In genomic region chr7:83584639-83585471, GRCm38 (mm10) we compare ENCODE assay signal across 8 mouse cellular contexts. TPM values are rescaled to one million over a fixed set of nuclear protein-coding genes. Genes with fewer than 3 reads are reported as not detected.
DNase-seq lines count a peak whose midpoint lies in the region; ATAC-seq and TF ChIP-seq lines count a peak whose summit lies in the region.

TSS of gene Tmc3 (plus strand) at chr7:83584927.

- no peaks in the 10 kb centered on the region for H3K27me3 ChIP-seq in hindbrain, postnatal 0 days (ENCODE audit: insufficient read depth, low read length)
- no peaks in the 10 kb centered on the region for H3K27me3 ChIP-seq in myocyte (ENCODE audit: control insufficient read depth, insufficient read depth, insufficient read length)

- H3K79me2 ChIP-seq in myocyte (ENCODE audit: control insufficient read depth, insufficient read depth): no peaks in the 10 kb centered on the region

- WGBS in hindbrain, postnatal 0 days: 31% methylated on average over 11 of the region's 11 CpGs

- H3K27ac ChIP-seq in hindbrain, postnatal 0 days: peak within 1 kb of the TSS; percentile 41; the same call in 1 of the 2 replicates

- H3K9me3 ChIP-seq in hindbrain, postnatal 0 days (ENCODE audit: low read length): no peaks in the 10 kb centered on the region

- no peak within 1 kb of the TSS for H3K4me3 ChIP-seq in hindbrain, postnatal 0 days (ENCODE audit: low read length)
- H3K4me3 ChIP-seq in myocyte: no peak within 1 kb of the TSS

- no peak for TF ChIP-seq CTCF in hindbrain, postnatal 0 days (IDR thresholded peaks at IDR 0.05; ENCODE audit: low read depth)

- no peak within 1 kb of the TSS for H3ac ChIP-seq in myocyte (ENCODE audit: control insufficient read depth, insufficient read length)

- 0 out of 2 replicates have a peak within 1 kb of the TSS, but pooled peaks have one; percentile 11 for H3K4me2 ChIP-seq in hindbrain, postnatal 0 days (ENCODE audit: low read depth, low read length)
- H3K4me2 ChIP-seq in myocyte (ENCODE audit: low read depth): peak within 1 kb of the TSS; percentile 30

- ATAC-seq in frontal cortex, adult (ENCODE audit: low TSS enrichment): peak; percentile 87
- peak; percentile 65 for ATAC-seq in hindbrain, postnatal 0 days

- no peak for TF ChIP-seq POLR2A in myocyte (IDR thresholded peaks at IDR 0.05; ENCODE audit: insufficient read length, low read depth)

- no peak within 1 kb of the TSS for H3K9ac ChIP-seq in hindbrain, postnatal 0 days (replicated peaks; ENCODE audit: low read length)

- no peak for DNase-seq in frontal cortex, postnatal 25 days (ENCODE audit: low spot score in 2 of 2)
- peak; percentile 3 for DNase-seq in c-Kit-positive CD71-positive TER-119-negative erythroid progenitor cells, embryonic 14.5 days (ENCODE audit: low read depth)
- peak; percentile 25 to 64 for DNase-seq in frontal cortex, adult 2 months (ENCODE audit: extremely low spot score in 1 of 2, low spot score in 1 of 2)
- peak; percentile 67 for DNase-seq in hindbrain, postnatal 0 days (ENCODE audit: low spot score)
- DNase-seq in left cerebral cortex, adult 9 months (ENCODE audit: low spot score in 2 of 2): peak; percentile 15 to 60
- DNase-seq in thymus, postnatal 14 days: no peak

- no peaks in the 10 kb centered on the region for H3K36me3 ChIP-seq in hindbrain, postnatal 0 days (ENCODE audit: insufficient read depth, low read length)
- H3K36me3 ChIP-seq in myocyte (ENCODE audit: control insufficient read depth, insufficient read depth): no peaks in the 10 kb centered on the region

- H3K4me1 ChIP-seq in hindbrain, postnatal 0 days (ENCODE audit: insufficient read depth, low read length): peaks cover 8% of the 10 kb centered on the region; the same call in 1 of the 2 replicates

TF ChIP-seq in myocyte, 11 proteins besides CTCF, POLR2A, EP300 and RAD21:
- TF ChIP-seq SRF (IDR thresholded peaks at IDR 0.05; ENCODE audit: control insufficient read depth, insufficient read length, low read depth): no peak
- TF ChIP-seq POLR2AphosphoS2 (IDR thresholded peaks at IDR 0.05; ENCODE audit: insufficient read length, low read depth): no peak
- TF ChIP-seq MYOD1 (IDR thresholded peaks at IDR 0.05; ENCODE audit: control insufficient read depth in 1 of 3, insufficient read length in 2 of 3, low read depth in 2 of 3): no peak
- TF ChIP-seq TCF12 (IDR thresholded peaks at IDR 0.05; ENCODE audit: insufficient read depth, poor library complexity, severe bottlenecking): no peak
- TF ChIP-seq USF1 (IDR thresholded peaks at IDR 0.05; ENCODE audit: low read depth): no peak
- no peak for TF ChIP-seq MYOG (IDR thresholded peaks at IDR 0.05; ENCODE audit: control insufficient read depth in 1 of 3, insufficient read depth in 1 of 3, insufficient read length in 2 of 3, low read depth in 2 of 3)
- no peak for TF ChIP-seq REST (IDR thresholded peaks at IDR 0.05; ENCODE audit: insufficient read depth, insufficient read length)
- no peak for TF ChIP-seq CEBPB (IDR thresholded peaks at IDR 0.05; ENCODE audit: insufficient read depth, poor library complexity, severe bottlenecking)
- TF ChIP-seq MAX (IDR thresholded peaks at IDR 0.05; ENCODE audit: low read depth): no peak
- TF ChIP-seq E2F4 (IDR thresholded peaks at IDR 0.05; ENCODE audit: insufficient read depth): no peak

RNA-seq across cellular contexts. Expression of gene Tmc3, which starts in this region (rescaled TPM):
- 0.08 and 0.17 TPM in 2 replicates for polyA plus RNA-seq in frontal cortex, adult 2 months (2012; rRNA removed)
- total RNA-seq in hindbrain, postnatal 0 days (2014; rRNA removed): 0.93 and 0.94 TPM in 2 replicates
- 0.29 and 0.43 TPM in 2 replicates for polyA plus RNA-seq in hindbrain, postnatal 0 days (2015; fragmentation: Nextera tagmentation; extraction: Ambion mirVana)
- polyA plus RNA-seq in myocyte (2012; fragmentation: generic; extraction: Trizol): 0.10 TPM

Comparison
In these comparisons a context has a peak if more than half of its experiments do, and no peak if none do; other contexts are left out.
1. Peak in DNase-seq in frontal cortex, adult 2 months; RNA of the gene not detected or under 1 TPM.
2. Peak in DNase-seq, ATAC-seq, H3K27ac ChIP-seq and H3K4me2 ChIP-seq in hindbrain, postnatal 0 days; RNA of the gene not detected or under 1 TPM.
3. DNase-seq: peak in c-Kit-positive CD71-positive TER-119-negative erythroid progenitor cells, embryonic 14.5 days (single experiment) and left cerebral cortex, adult 9 months (2 of 2); none in frontal cortex, postnatal 25 days (0 of 2) and thymus, postnatal 14 days (single experiment).